Mouse (Mus musculus): ENCODE measurements around the gene Kiss1. TPM values are rescaled to one million over a fixed set of nuclear protein-coding genes. Genes with fewer than 3 reads are reported as not detected.

The Kiss1 gene
- polyA plus RNA-seq, 1 experiment, result not detected

DNA sequence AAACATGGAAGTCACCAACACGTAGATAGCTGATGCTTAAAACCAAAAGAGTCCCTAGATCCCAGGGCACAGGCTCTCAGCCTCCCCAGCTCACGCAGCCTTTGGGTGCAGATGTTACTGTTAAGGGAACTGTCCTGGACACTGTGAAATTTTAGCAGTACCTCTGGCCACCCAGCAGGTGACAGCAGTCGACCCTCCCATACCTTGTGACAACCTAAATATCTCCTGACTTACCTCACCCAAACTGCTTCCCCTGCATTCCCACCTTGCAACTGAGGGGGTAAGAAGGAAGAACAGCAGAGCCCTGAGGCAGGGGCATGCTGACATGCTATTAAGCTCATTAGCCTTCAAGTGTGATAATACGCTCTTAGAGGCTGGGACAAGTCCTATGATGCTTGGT is 10.4 kb upstream of the Kiss1 start:
- peaks cover 6% of the 10 kb centered on the region for H3K4me1 ChIP-seq (ENCODE audit: control insufficient read depth, insufficient read depth, low read length)
- H3K4me3 ChIP-seq (ENCODE audit: insufficient read depth, low read depth, low read length), result no peak overlapping the region
- TF ChIP-seq CTCF (IDR thresholded peaks at IDR 0.05; ENCODE audit: insufficient read depth, low read depth, low read length), result no peak
- TF ChIP-seq POLR2A (IDR thresholded peaks at IDR 0.05; ENCODE audit: insufficient read depth, low read depth, low read length), result no peak
- no peak overlapping the region for H3K27ac ChIP-seq (ENCODE audit: insufficient read depth, low read depth, low read length)
- WGBS, result 78% methylated on average over 4 of the region's 4 CpGs

DNA sequence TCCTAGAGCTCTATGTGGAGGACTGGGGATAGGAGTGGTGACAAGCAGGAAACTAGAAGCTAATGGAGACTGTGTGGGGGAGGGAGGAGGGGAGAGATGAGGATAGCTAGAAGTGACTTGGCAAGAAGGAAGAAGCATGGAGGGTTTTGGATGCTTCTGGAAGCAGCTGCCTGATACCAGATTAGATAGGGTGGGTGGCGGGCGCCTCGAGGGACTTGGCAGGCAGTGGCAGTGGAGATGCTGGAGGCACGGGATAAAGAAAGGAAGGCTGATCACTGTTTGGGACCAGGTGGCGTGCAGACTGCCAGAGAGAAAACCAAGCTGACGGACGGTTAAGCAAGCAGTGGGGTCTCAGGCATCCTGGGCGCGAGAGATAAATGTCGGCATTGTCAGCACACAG is 9.7 kb upstream of the Kiss1 start:
- Histone ChIP-seq H3K4me1 (ENCODE audit: control insufficient read depth, insufficient read depth, low read length) (peaks cover 4% of the 10 kb centered on the region), H3K4me3 (ENCODE audit: insufficient read depth, low read depth, low read length) (no peak overlapping the region), H3K27ac (ENCODE audit: insufficient read depth, low read depth, low read length) (no peak overlapping the region)
- TF ChIP-seq CTCF (IDR thresholded peaks at IDR 0.05; ENCODE audit: insufficient read depth, low read depth, low read length) (no peak), POLR2A (IDR thresholded peaks at IDR 0.05; ENCODE audit: insufficient read depth, low read depth, low read length) (no peak)
- WGBS, result 10% methylated on average over 10 of the region's 10 CpGs

DNA sequence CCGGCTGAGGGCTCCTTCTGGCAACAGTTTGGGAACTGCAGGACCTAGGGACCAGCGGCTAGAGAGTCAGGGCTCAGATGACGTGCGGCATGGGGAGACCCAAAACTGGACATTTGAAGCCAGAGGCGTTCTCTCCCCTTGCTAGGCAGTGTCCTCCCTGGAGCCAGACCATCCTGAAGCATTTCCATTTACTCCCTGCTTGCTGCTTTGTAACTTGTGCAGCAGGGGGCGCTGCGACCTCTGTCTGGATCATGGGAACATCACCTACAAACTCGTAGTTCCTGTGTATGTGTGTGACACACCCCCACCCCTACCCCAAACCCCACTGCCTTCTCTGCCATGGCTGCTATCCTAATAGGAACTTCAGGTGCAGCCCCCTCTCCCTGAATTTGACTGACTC is 7.3 kb upstream of the Kiss1 start:
- peaks cover 3% of the 10 kb centered on the region for H3K4me1 ChIP-seq (ENCODE audit: control insufficient read depth, insufficient read depth, low read length)
- WGBS, result 32% methylated on average over 8 of the region's 8 CpGs
- no peak overlapping the region for H3K27ac ChIP-seq (ENCODE audit: insufficient read depth, low read depth, low read length)
- H3K4me3 ChIP-seq (ENCODE audit: insufficient read depth, low read depth, low read length), result no peak overlapping the region
- TF ChIP-seq POLR2A (IDR thresholded peaks at IDR 0.05; ENCODE audit: insufficient read depth, low read depth, low read length) (no peak), CTCF (IDR thresholded peaks at IDR 0.05; ENCODE audit: insufficient read depth, low read depth, low read length) (no peak)

DNA sequence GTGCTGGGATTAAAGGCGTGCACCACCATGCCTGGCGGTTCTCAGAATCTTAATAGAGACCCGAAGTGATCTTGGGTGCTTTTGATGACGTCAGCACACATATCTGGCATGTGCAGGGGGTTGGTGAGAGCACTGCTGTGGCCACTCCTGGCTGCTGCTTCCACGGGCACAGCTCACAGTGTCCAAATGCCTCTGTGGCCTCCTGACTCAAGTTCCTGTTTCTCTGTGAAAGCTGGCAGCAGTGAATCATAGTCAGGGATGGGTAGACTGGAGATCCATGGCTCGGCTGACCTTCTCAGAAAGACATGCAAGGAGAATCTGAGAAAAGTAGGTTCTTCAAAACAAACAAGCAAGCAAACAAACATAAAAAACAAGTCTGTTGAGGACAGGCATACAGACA is 5.9 kb upstream of the Kiss1 start:
- H3K4me1 ChIP-seq (ENCODE audit: control insufficient read depth, insufficient read depth, low read length), result peaks cover 3% of the 10 kb centered on the region
- H3K27ac ChIP-seq (ENCODE audit: insufficient read depth, low read depth, low read length), result no peak overlapping the region
- H3K4me3 ChIP-seq (ENCODE audit: insufficient read depth, low read depth, low read length), result no peak overlapping the region
- WGBS, result 86% methylated on average over 6 of the region's 6 CpGs
- TF ChIP-seq POLR2A (IDR thresholded peaks at IDR 0.05; ENCODE audit: insufficient read depth, low read depth, low read length) (no peak), CTCF (IDR thresholded peaks at IDR 0.05; ENCODE audit: insufficient read depth, low read depth, low read length) (no peak)

DNA sequence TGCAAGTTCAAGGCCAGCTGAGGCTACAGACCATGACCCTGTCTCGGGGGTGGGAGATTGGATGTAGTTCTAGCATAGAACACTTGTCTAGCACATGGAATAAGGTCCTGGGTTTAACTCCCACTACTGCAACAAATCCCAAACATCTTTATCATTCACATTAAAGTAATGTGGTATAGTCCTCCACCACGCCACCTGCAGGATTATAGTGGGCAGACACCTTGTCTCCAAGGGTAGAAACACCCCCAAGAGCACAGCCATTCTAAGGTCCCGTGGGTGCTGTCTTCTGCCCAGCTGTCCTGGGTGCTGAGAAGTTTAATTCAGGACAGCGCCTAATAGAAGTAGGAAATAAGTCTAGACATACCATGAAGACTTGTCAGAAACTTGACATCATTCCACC is 5.1 kb upstream of the Kiss1 start:
- no peak overlapping the region for H3K27ac ChIP-seq (ENCODE audit: insufficient read depth, low read depth, low read length)
- H3K4me1 ChIP-seq (ENCODE audit: control insufficient read depth, insufficient read depth, low read length), result peaks cover 8% of the 10 kb centered on the region
- TF ChIP-seq POLR2A (IDR thresholded peaks at IDR 0.05; ENCODE audit: insufficient read depth, low read depth, low read length) (no peak), CTCF (IDR thresholded peaks at IDR 0.05; ENCODE audit: insufficient read depth, low read depth, low read length) (no peak)
- H3K4me3 ChIP-seq (ENCODE audit: insufficient read depth, low read depth, low read length), result no peak overlapping the region
- 87% methylated on average over 4 of the region's 4 CpGs for WGBS

DNA sequence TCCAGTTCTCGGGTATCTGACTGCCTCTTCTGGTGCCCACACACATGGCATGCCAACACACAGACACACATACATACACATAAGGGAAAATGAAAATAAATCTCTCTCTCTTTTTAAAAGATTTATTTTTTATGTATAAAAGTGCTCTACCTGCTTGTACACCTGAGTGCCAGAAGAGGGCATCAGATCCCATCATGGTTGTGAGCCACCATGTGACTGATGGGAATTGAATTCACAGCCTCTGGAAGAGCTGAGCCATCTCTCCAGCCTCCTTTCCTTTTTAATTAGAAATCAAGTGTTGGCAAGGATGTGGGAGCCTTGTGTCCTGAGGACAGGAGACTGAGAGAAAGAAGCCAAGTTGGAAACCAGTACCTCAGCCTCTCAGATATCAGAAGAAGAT is 4.5 kb upstream of the Kiss1 start:
- WGBS, result 58% methylated on average over 1 of the region's 1 CpGs
- no peak overlapping the region for H3K27ac ChIP-seq (ENCODE audit: insufficient read depth, low read depth, low read length)
- peaks cover 10% of the 10 kb centered on the region for H3K4me1 ChIP-seq (ENCODE audit: control insufficient read depth, insufficient read depth, low read length)
- TF ChIP-seq CTCF (IDR thresholded peaks at IDR 0.05; ENCODE audit: insufficient read depth, low read depth, low read length) (no peak), POLR2A (IDR thresholded peaks at IDR 0.05; ENCODE audit: insufficient read depth, low read depth, low read length) (no peak)
- H3K4me3 ChIP-seq (ENCODE audit: insufficient read depth, low read depth, low read length), result no peak overlapping the region

DNA sequence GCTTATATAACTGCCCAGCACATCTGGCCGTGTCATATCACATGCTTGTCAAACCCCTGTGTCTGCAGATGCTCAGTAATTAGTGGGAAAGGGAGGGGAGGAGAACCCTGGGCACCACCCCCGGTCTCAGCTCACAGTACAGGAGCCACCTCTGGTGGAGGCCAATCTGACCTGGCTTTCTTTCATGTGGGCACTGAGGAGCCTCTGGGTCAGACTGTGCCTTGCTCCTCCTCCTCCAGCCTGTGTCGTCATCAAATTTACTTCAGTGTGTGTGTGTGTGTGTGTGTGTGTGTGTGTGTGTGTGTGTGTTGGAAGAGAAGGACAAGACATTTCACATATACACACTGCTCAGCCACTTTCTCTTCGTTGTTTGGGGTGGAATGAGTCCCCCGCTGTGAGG is 1.7 kb downstream of the Kiss1 start:
- Histone ChIP-seq H3K27ac (ENCODE audit: insufficient read depth, low read depth, low read length) (no peak overlapping the region), H3K4me1 (ENCODE audit: control insufficient read depth, insufficient read depth, low read length) (0 out of 2 replicates have a peak, but pooled peaks cover 9% of the 10 kb centered on the region), H3K4me3 (ENCODE audit: insufficient read depth, low read depth, low read length) (no peak overlapping the region)
- WGBS, result 58% methylated on average over 5 of the region's 5 CpGs
- TF ChIP-seq POLR2A (IDR thresholded peaks at IDR 0.05; ENCODE audit: insufficient read depth, low read depth, low read length), result no peak
- TF ChIP-seq CTCF (IDR thresholded peaks at IDR 0.05; ENCODE audit: insufficient read depth, low read depth, low read length), result no peak

DNA sequence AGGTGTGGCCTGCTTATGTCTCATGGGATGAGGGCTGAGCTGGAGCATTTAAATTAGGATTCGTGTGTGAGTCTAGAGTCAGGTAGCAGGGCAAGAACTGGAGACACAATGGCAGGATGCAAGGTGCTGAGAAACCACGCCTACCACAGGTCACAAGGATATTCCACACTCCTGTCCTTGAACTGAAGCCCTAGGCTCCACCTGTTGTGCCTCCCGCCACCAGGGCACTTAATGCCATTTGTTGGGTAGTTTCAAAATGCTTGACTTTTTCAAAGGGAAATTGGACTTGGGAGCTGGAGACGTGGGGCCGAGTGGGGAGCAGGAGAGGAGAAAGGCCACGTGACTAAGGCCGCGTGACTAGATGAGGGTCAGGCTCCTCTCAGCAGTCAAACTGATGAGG is 4.3 kb downstream of the Kiss1 start:
- H3K4me1 ChIP-seq (ENCODE audit: control insufficient read depth, insufficient read depth, low read length), result peaks cover 16% of the 10 kb centered on the region; the same call in 1 of the 2 replicates
- no peak overlapping the region for H3K4me3 ChIP-seq (ENCODE audit: insufficient read depth, low read depth, low read length)
- H3K27ac ChIP-seq (ENCODE audit: insufficient read depth, low read depth, low read length), result no peak overlapping the region
- WGBS, result 94% methylated on average over 8 of the region's 8 CpGs
- TF ChIP-seq CTCF (IDR thresholded peaks at IDR 0.05; ENCODE audit: insufficient read depth, low read depth, low read length) (no peak), POLR2A (IDR thresholded peaks at IDR 0.05; ENCODE audit: insufficient read depth, low read depth, low read length) (no peak)

DNA sequence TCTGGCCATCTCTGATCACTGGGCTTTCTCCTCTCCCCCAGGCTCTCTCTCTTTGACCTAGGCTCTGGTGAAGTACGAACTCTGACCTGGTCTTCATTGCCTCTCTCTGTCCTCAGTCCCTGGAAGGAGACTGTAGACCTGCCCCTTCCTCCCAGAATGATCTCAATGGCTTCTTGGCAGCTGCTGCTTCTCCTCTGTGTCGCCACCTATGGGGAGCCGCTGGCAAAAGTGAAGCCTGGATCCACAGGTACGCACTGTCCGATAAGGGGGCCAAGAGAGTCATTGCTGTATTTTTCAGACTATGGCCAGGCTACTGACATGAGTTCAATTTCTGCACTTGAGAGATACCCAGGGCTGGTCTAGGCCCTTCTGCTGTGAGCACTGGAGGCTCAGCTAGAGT is 5.4 kb downstream of the Kiss1 start:
- no peak overlapping the region for H3K27ac ChIP-seq (ENCODE audit: insufficient read depth, low read depth, low read length)
- no peak for TF ChIP-seq CTCF (IDR thresholded peaks at IDR 0.05; ENCODE audit: insufficient read depth, low read depth, low read length)
- no peak for TF ChIP-seq POLR2A (IDR thresholded peaks at IDR 0.05; ENCODE audit: insufficient read depth, low read depth, low read length)
- no peak overlapping the region for H3K4me3 ChIP-seq (ENCODE audit: insufficient read depth, low read depth, low read length)
- 84% methylated on average over 5 of the region's 5 CpGs for WGBS
- H3K4me1 ChIP-seq (ENCODE audit: control insufficient read depth, insufficient read depth, low read length), result peaks cover 7% of the 10 kb centered on the region

DNA sequence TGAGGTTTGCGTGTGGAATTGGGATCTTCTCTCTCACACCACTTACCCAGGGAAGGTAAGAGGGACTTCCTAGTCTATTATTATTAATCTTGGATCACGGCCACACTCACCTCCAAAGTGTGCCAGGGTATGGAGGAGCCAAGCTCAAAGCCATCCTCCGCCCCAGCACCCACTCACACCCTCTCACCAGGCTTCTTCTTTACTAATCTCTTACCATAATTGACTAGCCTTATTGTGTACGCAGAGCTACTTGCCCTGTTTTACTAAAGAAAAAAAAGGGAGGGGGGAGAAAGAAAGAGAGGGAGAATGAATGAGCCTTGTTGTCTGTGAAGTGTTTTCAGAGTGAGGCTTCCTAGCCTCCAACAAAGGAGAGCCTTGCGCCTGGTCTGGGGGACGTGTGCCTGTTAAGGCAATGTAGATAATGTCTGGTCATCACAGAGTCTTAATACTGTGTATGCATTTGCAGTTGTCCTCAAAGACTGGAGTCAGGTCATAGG is 6.7 kb downstream of the Kiss1 start:
- Histone ChIP-seq H3K4me1 (ENCODE audit: control insufficient read depth, insufficient read depth, low read length) (peaks cover 7% of the 10 kb centered on the region), H3K27ac (ENCODE audit: insufficient read depth, low read depth, low read length) (no peak overlapping the region), H3K4me3 (ENCODE audit: insufficient read depth, low read depth, low read length) (no peak overlapping the region)
- 73% methylated on average over 6 of the region's 6 CpGs for WGBS
- no peak for TF ChIP-seq POLR2A (IDR thresholded peaks at IDR 0.05; ENCODE audit: insufficient read depth, low read depth, low read length)
- no peak for TF ChIP-seq CTCF (IDR thresholded peaks at IDR 0.05; ENCODE audit: insufficient read depth, low read depth, low read length)
